Mouse (Mus musculus) naive thymus-derived CD4-positive, alpha-beta T cell, adult 2 months (primary cell): Measurements from ENCODE around the gene Btbd2.
"Not testable (repeated sequence)": the region's sequence is repeated elsewhere in the genome, so short reads cannot be mapped to it uniquely, and the experiment has no call there.

ENCODE experiments used
- DNase-seq: peaks from one replicate; pipeline ENCODE4 v3.0.0-alpha.2; 2011; ENCODE audit warnings: low read depth

Gene Btbd2

DNA sequence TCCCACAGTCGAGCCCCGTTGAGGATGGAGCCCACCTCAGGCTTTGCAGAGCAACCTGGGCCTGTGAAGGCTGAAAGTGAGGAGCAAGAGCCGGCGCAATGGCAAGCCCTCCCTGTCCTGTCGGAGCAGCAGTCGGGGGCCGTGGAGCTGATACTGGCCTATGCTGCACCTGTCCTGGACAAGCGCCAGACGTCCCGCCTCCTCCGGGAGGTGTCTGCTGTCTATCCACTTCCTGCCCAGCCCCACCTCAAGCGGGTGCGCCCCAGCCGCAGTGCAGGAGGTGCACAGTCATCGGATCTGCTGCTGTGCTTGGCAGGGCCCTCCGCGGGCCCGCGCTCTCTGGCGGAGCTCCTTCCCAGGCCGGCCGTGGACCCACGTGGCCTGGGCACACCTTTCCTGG, 50.6 kb downstream of the Btbd2 start:
- DNase-seq: peak; percentile 78

DNA sequence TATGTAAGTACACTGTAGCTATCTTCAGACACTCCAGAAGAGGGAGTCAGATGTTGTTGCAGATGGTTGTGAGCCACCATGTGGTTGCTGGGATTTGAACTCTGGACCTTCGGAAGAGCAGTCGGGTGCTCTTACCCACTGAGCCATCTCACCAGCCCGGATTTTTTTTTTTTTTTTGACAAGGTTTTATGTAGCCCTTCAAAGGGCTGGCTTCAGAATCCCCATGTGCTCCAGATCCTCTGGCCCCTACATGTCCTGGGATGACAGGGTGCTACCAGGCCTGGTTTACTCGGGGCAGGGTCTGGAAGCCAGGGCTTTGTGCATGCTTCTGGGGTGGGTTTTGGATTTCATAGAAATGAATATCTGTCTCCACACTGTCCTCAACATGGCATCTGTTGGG, 51.1 kb downstream of the Btbd2 start, which contains the start of gene Gm49322:
Gm49322 (plus strand) TSS at position 301 of the 400 bp plus-strand sequence.
- not testable (repeated sequence) for DNase-seq

DNA sequence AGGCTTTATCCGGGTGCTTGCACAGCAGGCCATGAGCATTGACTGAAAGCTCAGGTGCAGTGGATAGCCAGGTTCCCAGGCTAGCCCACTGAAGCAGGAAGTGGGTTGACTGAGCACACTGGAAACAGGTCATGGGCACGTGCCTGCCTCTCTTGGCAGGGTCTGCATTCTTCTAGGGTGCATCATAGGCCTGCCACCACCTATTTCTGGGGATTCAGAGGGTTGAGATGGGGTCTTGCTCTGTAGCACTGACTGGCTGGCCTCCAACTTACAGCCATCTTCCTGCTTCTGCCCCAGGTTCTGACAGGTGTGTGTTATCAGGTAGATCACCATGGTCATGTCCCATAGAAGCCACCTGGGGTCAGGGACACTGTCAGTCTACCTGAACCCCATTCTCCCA, 51.9 kb downstream of the Btbd2 start:
- no peak for DNase-seq

DNA sequence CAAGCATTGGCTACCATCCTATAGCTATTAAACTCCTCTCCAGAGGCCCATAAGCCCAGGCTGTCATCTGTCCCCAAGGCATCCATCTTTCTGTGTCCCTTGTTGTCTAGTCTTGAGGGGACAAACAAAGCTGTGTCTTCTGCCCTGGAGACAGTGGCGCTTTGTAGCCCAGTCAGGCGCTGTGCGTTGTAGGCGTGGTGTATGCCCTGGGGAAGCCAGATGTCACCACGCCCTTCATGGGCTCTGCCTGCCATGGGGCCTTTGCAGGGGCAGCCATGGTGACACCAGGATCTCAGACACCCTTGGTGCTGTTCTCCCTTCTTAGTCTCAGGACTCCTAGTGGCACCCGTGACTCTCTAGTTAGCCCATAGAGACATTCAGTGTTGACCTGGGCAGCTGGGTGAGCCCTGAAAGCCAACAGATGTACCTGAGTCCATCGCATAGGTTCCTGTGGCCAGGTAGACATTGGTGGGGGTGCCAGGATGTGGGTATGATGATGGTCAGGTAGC, 52.8 kb downstream of the Btbd2 start:
- no peak for DNase-seq

DNA sequence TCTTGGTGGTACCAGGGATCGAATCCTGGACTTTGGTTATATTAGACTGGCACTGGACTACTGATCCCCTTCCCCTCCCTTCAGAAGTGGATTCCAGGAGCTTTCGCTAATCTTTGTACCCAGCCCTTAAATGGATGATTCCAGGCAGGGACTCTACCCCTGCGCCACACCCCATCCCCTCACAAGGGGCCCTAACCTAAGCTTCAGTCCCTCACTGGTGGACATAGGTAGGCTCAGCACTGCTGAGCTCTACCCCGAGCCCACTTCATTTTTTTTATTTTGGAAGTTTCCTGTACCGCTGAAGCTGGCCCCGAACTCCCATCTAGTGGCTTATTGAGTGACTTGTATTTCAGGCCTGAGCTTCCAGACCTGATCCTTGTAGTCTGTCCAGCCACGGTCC, 53.5 kb downstream of the Btbd2 start:
- DNase-seq: no peak

DNA sequence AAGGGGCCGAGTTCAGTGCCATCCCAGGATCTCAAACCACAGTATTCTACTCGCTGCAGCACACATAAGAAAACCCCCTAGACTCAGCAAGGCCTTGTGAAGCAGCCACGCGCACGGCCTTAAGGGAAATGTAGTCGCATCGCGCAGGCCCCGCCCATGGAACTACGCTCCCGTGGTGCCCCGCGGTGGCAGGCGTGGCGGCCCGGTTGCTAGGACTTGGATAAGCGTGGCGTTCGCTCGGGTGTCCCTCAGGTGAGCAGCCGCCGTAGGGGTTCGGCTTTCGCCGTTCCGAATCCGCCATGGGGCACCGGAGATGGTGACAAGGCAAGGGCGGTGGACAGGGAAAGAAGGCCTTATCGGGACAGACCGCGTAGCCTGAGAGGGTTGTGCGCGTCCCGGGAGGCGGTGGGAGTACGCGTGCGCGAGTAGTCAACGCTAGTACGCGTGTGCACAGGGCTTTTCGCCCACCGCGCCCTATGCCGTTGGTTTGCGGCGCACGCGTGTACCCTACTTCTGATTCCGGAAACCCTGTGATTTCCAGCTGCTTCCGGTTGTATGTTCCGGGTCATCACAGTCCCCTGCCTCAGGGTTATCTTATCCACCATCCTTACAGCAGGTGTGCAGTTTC, 54.1 kb downstream of the Btbd2 start, which contains the start of the genes Scamp4 and Adat3:
Scamp4 (plus strand) TSS at position 175 of the 628 bp plus-strand sequence.
Adat3 (plus strand) TSS at position 183 of the 628 bp plus-strand sequence.
- DNase-seq: peak; percentile 98

DNA sequence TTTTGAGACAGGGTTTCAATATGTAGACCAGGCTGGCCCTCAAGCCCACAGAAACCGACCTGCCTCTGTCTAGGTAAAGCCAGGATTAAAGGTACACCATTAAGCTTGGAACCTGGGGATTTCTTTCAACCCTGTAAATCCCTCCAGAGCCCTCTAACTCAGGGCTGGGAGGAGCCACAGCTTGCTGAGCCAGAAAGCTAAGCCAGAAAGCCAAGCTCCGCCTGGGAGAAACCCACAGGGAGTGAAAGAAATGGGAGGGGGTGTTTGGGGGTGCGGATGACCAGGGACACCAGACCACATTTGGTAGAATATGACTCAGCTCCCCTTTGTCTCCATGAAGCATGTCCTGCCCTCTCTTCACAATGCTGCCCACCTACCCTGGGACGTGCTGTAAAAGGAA, 60.6 kb downstream of the Btbd2 start:
- DNase-seq: no peak
